Mouse (Mus musculus) kidney, postnatal 4 days (tissue): Measurements from ENCODE around the gene Sh3bp5.

ENCODE experiments used
- DNase-seq, 2 experiments: peaks; one replicate each; pipeline ENCODE4 v3.0.0; 2021; ENCODE audit warnings: mixed read lengths in 2 of 2

Sh3bp5 gene

DNA sequence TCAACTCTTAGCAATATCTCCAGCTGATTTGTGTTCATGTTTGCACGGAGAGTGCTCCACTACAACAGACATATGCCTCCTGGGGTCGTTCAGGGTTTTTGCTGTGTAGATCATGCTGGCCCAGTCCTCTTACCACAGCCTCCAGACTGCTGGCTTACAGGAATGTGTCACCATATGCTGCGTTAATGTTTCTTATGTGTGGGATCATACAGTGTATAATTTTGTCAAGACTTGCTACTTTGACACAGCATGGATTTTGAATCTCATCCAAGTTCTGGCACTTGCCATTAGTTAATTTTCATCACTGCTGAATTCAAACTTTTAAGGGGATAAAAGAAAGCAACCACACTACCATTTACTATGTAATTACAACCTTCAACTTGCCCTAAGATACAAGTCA is 100.1 kb downstream of the Sh3bp5 start:
- no peak for DNase-seq

- no peak for DNase-seq
These were observed 104.9 kb downstream of the Sh3bp5 start for GRCm38 (mm10) chr14:31330957-31331356.

GRCm38 (mm10) chr14:31329741-31330140 is 106.1 kb downstream of the Sh3bp5 start:
- DNase-seq: no peak

DNA sequence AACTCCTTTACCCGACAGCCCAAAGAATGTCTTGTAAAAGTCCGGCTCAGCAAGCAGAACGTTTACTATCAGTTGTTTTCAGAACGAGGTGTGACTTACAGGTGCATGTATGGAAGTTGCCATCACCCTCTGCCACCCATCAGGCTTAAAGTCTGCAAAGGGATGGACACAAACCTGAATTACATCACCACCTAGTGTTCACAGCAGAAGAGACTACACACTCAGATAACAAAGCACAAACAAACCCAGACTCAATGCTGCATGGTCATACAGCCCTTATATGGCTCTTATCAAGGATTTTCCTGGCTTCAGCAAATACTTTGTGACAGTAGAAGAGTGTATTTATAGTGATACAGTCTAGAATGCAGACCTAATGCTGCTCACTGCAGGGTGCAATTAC is 108.2 kb downstream of the Sh3bp5 start:
- DNase-seq: no peak

DNA sequence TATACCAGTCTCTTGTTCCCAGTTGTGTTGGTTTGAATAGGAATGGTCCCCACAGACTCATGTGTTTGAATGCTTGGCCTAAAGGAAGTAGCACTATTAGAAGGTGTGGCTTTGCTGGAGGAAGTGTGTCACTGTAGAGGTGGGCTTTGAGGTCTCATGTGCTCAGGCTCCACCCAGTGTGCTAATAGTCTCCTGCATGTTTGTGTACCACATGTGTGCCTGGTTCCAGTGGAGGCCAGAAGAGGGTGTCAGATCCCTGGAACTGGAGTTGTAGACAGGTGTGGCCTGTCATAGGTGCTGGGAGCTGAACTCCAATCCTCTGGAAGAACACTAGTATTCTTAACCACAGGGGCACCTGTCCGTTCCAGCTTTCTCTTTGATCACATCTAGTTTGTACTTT is 108.7 kb downstream of the Sh3bp5 start:
- DNase-seq: no peak

- no peak for DNase-seq
These were observed 109.1 kb downstream of the Sh3bp5 start for GRCm38 (mm10) chr14:31326770-31327169.

GRCm38 (mm10) chr14:31325551-31325950 is 110.3 kb downstream of the Sh3bp5 start:
- no peak for DNase-seq

- DNase-seq: peak in 1 of 2 experiments; percentile 34
These were observed 111.0 kb downstream of the Sh3bp5 start for GRCm38 (mm10) chr14:31324851-31325250.

DNA sequence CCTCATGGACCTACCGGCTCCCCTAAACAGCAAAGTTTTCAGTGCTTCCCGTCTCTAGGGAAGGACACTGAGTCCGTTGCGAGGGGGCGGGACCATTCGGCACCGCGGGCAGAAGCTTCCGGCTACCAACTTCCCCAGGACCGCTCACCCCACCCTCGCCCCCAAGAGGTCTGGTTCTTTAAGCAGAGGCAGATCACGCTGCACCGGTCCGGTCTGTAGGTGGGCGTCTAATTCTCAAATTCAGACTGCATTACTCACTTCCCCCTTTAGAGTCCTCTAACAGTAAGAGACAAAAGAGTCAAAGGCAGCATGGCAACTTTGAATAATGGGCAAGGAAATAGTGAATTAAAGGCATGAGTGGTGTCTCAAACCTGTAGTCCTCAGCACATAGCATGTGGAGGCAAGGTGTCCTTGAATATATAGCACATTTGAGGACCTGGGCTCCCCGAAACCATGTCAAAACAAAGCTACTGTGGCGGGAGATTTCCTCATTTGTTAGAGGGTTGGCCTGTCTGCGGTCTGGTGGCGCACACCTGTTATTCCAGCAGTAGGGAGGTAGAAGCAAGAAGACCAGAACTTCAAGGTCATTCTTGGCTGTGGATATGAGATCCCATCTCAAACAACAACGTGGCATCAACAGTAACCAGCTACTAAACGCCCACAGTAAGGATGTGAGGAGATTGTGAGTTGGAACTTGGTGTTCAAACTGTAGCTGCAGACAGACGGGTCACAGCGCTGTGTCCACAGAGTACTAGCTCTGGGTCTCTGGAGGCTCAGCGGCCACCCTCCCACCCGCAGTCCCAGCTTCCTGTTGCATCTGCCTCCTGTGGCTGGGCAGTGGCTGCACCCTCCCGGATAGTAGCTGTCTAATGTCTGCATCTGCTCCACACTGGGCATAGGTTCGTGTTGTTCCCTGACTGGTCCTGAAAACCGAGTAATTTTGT is 111.8 kb downstream of the Sh3bp5 start, which contains the start of gene Dnah1:
TSS of gene Dnah1 (minus strand) at position 48 of the 944 bp plus-strand sequence.
- DNase-seq: peak; percentile 71 to 78

- peak in 1 of 2 experiments; percentile 49 for DNase-seq
These were observed 112.7 kb downstream of the Sh3bp5 start for GRCm38 (mm10) chr14:31323189-31323588.

DNA sequence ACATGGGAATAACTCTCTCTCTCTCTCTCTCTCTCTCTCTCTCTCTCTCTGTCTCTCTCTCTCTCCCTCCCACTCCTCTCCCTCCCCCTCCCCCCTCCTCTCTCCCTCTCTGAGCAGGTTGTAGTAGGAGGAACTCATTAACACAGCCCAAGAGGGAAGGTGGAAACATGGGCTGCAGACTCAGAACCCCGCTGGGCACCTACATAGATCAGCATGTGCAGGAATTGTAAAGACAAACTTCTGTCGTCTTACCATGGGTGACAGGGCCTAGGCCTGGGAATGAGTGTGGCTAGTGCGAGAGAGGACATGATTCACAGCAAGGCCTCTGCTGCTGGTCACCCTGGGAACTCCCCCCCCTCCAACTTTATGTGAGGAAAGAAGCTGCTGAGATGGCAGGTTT is 113.7 kb downstream of the Sh3bp5 start:
- no peak for DNase-seq

GRCm38 (mm10) chr14:31321181-31321580 is 114.7 kb downstream of the Sh3bp5 start:
- DNase-seq: no peak

GRCm38 (mm10) chr14:31319546-31319945 is 116.3 kb downstream of the Sh3bp5 start:
- DNase-seq: no peak

- no peak for DNase-seq
These were observed 118.1 kb downstream of the Sh3bp5 start for GRCm38 (mm10) chr14:31317754-31318153.

- DNase-seq: no peak
These were observed 119.3 kb downstream of the Sh3bp5 start for GRCm38 (mm10) chr14:31316613-31317012.

DNA sequence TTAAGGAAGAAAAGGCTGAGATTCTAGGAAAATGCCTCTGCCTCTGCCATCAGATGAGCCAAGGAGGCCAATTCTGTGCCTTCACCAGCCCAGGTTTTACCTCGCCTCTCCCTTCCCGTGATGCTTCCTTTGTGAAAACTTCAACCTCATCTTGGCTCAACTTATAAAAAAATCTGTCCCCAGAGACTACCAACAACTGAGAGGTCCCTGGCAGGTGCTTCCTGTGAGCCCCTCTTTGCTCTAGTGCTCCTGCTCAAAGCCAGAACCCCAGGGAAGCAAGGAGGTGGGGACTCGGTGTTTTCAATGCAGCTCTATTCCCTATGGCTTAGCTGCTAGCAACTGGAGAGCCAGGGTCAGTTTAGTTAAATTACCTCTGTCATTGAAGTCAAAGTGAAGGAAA is 122.7 kb downstream of the Sh3bp5 start:
- DNase-seq: no peak
